9 mouse cellular contexts compared by ENCODE assay signal in genomic region chr5:52188206-52188605, GRCm38 (mm10). TPM values are rescaled to one million over a fixed set of nuclear protein-coding genes. Genes with fewer than 3 reads are reported as not detected.
DNase-seq lines count a peak whose midpoint lies in the region; ATAC-seq lines count a peak whose summit lies in the region.
"Had no signal": no experiment of that assay in that cellular context is flagged by ENCODE, and none has a peak within 500 bp of the region (broad histone marks: within the 10 kb centered on the region; RNA-seq: fewer than 3 reads in every experiment).

No protein-coding gene starts in this region.

- 0 out of 2 replicates have a peak overlapping the region, but pooled peaks have one; percentile 11 for H3K9ac ChIP-seq in heart, embryonic 16.5 days (ENCODE audit: low read length)
- H3K9ac ChIP-seq in hindbrain, embryonic 15.5 days, result 0 out of 2 replicates have a peak overlapping the region, but pooled peaks have one; percentile 3
- no peak overlapping the region for H3K9ac ChIP-seq in midbrain, embryonic 13.5 days (replicated peaks)

- H3K4me3 ChIP-seq in heart, embryonic 16.5 days (ENCODE audit: low read length), result peak overlapping the region; percentile 99
- peak overlapping the region; percentile 96 for H3K4me3 ChIP-seq in embryonic facial prominence, embryonic 10.5 days
- peak overlapping the region; percentile 69 for H3K4me3 ChIP-seq in hindbrain, embryonic 15.5 days
- peak overlapping the region; percentile 89 for H3K4me3 ChIP-seq in midbrain, embryonic 13.5 days (replicated peaks)

- no peak for ATAC-seq in heart, embryonic 16.5 days (replicated peaks; ENCODE audit: extremely low read depth, insufficient read depth, low FRiP score)
- no peak for ATAC-seq in hindbrain, embryonic 15.5 days (ENCODE audit: low FRiP score, low read depth)
- no peak for ATAC-seq in midbrain, embryonic 13.5 days
- no peak for ATAC-seq in cerebellum, adult (ENCODE audit: insufficient number of reproducible peaks, low FRiP score, low TSS enrichment)

- peaks cover 7% of the 10 kb centered on the region; the same call in 1 of the 2 replicates for H3K36me3 ChIP-seq in heart, embryonic 16.5 days (ENCODE audit: control insufficient read depth, insufficient read depth)
- peaks cover 18% of the 10 kb centered on the region for H3K36me3 ChIP-seq in embryonic facial prominence, embryonic 10.5 days (replicated peaks)
- H3K36me3 ChIP-seq in hindbrain, embryonic 15.5 days, result 0 out of 2 replicates have a peak, but pooled peaks cover 8% of the 10 kb centered on the region
- peaks cover 9% of the 10 kb centered on the region; the same call in 1 of the 2 replicates for H3K36me3 ChIP-seq in midbrain, embryonic 13.5 days

- no peaks in the 10 kb centered on the region for H3K27me3 ChIP-seq in heart, embryonic 16.5 days (ENCODE audit: control insufficient read depth, insufficient read depth, low read length)
- no peaks in the 10 kb centered on the region for H3K27me3 ChIP-seq in embryonic facial prominence, embryonic 10.5 days (replicated peaks; ENCODE audit: low read depth, poor library complexity, severe bottlenecking)
- no peaks in the 10 kb centered on the region for H3K27me3 ChIP-seq in hindbrain, embryonic 15.5 days
- no peaks in the 10 kb centered on the region for H3K27me3 ChIP-seq in midbrain, embryonic 13.5 days

- H3K27ac ChIP-seq in heart, embryonic 16.5 days (ENCODE audit: low read length), result no peak overlapping the region
- no peak overlapping the region for H3K27ac ChIP-seq in embryonic facial prominence, embryonic 10.5 days (replicated peaks)
- H3K27ac ChIP-seq in hindbrain, embryonic 15.5 days (replicated peaks), result no peak overlapping the region
- H3K27ac ChIP-seq in midbrain, embryonic 13.5 days, result no peak overlapping the region

- DNase-seq in heart, postnatal 4 days, result no peak
- no peak for DNase-seq in embryonic facial prominence, embryonic 10.5 days (ENCODE audit: low spot score)
- DNase-seq in ovary, postnatal 10 days (ENCODE audit: low spot score), result no peak
- no peak for DNase-seq in layer of hippocampus, postnatal 36 days
- DNase-seq: cerebellum, adult 8-10 months had no signal

- H3K4me1 ChIP-seq in heart, embryonic 16.5 days (ENCODE audit: control insufficient read depth, insufficient read depth, low read length), result peaks cover 30% of the 10 kb centered on the region
- peaks cover 15% of the 10 kb centered on the region for H3K4me1 ChIP-seq in embryonic facial prominence, embryonic 10.5 days
- H3K4me1 ChIP-seq in hindbrain, embryonic 15.5 days (replicated peaks), result peaks cover 45% of the 10 kb centered on the region
- H3K4me1 ChIP-seq in midbrain, embryonic 13.5 days (replicated peaks), result peaks cover 44% of the 10 kb centered on the region

- no peaks in the 10 kb centered on the region for H3K9me3 ChIP-seq in heart, embryonic 16.5 days (replicated peaks; ENCODE audit: control insufficient read depth, low read length)
- H3K9me3 ChIP-seq in embryonic facial prominence, embryonic 10.5 days, result no peaks in the 10 kb centered on the region
- no peaks in the 10 kb centered on the region for H3K9me3 ChIP-seq in hindbrain, embryonic 15.5 days
- no peaks in the 10 kb centered on the region for H3K9me3 ChIP-seq in midbrain, embryonic 13.5 days

- peak overlapping the region; percentile 73 for H3K4me2 ChIP-seq in heart, embryonic 16.5 days (ENCODE audit: low read depth, low read length)
- peak overlapping the region; percentile 79 for H3K4me2 ChIP-seq in hindbrain, embryonic 15.5 days
- H3K4me2 ChIP-seq in midbrain, embryonic 13.5 days (replicated peaks), result peak overlapping the region; percentile 89

- WGBS in heart, embryonic 16.5 days, result 10% methylated on average over 3 of the region's 3 CpGs
- 26% methylated on average over 3 of the region's 3 CpGs for WGBS in embryonic facial prominence, embryonic 10.5 days
- 30% methylated on average over 3 of the region's 3 CpGs for WGBS in hindbrain, embryonic 15.5 days
- 33% methylated on average over 3 of the region's 3 CpGs for WGBS in midbrain, embryonic 13.5 days

RNA-seq across cellular contexts. Expression of gene Dhx15, which starts 2.1 kb away (rescaled TPM):
- 91.1 and 96.7 TPM in 2 replicates for polyA plus RNA-seq in heart, embryonic 16.5 days (2015; fragmentation: Nextera tagmentation; extraction: Ambion mirVana)
- total RNA-seq in heart, postnatal 4 days (2021), result 10 to 100 TPM; 93.2 to 97.3 TPM
- polyA plus RNA-seq in embryonic facial prominence, embryonic 10.5 days (2016; fragmentation: Nextera tagmentation; extraction: Ambion mirVana), result 214 and 221 TPM in 2 replicates
- 115 and 118 TPM in 2 replicates for polyA plus RNA-seq in hindbrain, embryonic 15.5 days (2015; fragmentation: Nextera tagmentation; extraction: Ambion mirVana)
- 164 and 169 TPM in 2 replicates for polyA plus RNA-seq in midbrain, embryonic 13.5 days (2015; fragmentation: Nextera tagmentation; extraction: Ambion mirVana)
- total RNA-seq in layer of hippocampus, postnatal 36 days (2021), result 100 to 1,000 TPM in 1 of 2 experiments, 10 to 100 TPM in 1; 96.4 to 101 TPM
